Mouse (Mus musculus): Measurements from ENCODE around the gene Abhd4. TPM values are rescaled to one million over a fixed set of nuclear protein-coding genes. Genes with fewer than 3 reads are reported as not detected.

Abhd4 gene
- total RNA-seq (2021): 10 to 100 TPM; 52.2 to 59.7 TPM

DNA sequence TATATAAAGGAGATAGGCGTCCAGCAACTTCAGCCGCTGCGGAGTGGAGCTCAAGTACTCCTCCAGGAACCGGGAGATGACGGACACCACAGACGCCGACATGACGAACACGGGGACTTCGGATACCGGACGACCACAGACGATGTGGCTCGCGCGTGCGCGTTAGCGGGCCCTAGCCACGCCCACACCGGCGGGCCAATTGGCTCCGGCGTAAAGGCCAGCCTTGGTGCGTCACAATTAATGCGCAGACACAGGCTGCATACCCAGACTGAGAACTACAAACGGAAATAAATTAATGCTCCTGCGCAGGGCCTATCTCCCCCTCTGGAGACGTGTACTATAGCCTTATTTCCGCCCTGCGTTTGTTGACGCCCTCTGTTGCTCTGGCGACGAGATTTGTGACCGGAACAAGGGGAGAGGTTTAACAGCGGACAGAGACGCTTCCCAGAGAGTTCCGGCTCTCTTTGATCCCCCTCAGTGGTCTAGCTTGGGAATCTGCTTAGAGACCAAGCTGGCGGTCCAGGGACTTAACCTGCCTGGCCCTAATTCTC is at the start of gene Abhd4, which contains the start of gene Dad1:
Gene Abhd4 (plus strand): TSS at position 448 of the 551 bp plus-strand sequence.
Gene Dad1 (minus strand): TSS at position 364 of the 551 bp plus-strand sequence.
- intact Hi-C loops (cut with DNase I): loop anchor here (2.0 to 10.0 kb wide), 3 partner anchors 107 to 631 kb away; partner anchors contain the start of genes Bcl2l2, Gm20521, Oxa1l and Prmt5
- DNase-seq: peak; percentile 98 to 99

GRCm38 (mm10) chr14:54204311-54204710 is 49.7 kb upstream of the Abhd4 start:
- DNase-seq: no peak
- intact Hi-C loops (cut with DNase I): no loop called here

DNA sequence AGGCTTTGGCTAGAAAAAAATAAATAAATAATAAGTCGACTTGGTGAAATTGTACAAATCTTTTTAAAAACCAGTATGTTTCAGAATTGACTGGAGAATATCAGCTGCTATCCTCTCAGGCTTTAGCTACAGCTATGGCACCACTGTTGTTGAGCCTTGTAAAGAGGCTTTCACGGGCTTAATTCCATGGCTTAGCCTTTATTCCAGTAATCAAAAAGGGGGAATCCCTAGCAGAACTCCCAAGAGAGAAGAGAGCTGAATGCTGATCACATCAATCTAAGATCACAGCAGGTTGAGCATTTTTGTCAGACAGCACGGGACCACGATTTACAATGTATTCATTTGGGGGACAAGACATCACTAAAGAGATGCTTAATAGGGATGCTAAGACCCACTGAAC is 49.2 kb upstream of the Abhd4 start:
- no peak for DNase-seq
- intact Hi-C loops (cut with DNase I): no loop called here

DNA sequence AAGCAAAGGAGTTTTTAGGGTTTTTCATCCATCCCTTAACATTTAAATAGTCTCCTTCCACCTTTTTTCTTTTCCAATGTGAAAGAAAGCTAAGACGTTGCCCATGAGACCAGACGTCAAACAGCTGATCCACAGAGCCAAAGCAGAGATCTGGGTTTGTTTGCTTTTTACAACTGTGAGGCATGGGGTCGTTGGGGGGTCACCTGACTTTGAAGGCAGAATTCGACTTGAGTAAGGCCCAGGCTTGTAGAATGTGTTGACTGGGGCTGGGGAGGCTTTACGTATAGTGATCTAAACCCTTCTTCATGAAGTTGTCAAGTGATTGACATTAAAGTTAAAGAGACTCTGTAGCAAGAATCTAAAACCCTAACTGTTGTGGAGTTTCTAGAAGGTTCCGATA is 48.1 kb upstream of the Abhd4 start:
- intact Hi-C loops (cut with DNase I): no loop called here
- DNase-seq: no peak

DNA sequence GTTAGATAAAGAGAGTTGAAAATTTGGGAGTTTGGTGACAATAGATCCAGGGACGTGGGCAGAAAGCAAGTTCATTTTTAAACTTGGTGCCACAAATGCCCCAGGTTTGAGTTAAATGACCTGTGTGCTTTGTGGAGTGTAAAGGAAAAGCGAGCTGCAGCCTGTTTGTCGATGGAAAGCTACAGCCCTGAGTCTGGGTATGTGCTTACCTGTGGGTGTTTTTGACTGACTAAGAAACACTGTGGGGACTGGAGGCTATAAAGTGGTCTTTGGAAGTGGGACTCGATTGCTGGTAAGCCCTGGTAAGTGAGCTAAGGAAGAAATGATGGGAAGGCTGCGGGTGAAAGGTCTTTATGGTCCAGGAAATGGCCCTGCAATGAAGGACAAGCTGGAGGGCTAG is 47.7 kb upstream of the Abhd4 start:
- intact Hi-C loops (cut with DNase I): no loop called here
- no peak for DNase-seq

DNA sequence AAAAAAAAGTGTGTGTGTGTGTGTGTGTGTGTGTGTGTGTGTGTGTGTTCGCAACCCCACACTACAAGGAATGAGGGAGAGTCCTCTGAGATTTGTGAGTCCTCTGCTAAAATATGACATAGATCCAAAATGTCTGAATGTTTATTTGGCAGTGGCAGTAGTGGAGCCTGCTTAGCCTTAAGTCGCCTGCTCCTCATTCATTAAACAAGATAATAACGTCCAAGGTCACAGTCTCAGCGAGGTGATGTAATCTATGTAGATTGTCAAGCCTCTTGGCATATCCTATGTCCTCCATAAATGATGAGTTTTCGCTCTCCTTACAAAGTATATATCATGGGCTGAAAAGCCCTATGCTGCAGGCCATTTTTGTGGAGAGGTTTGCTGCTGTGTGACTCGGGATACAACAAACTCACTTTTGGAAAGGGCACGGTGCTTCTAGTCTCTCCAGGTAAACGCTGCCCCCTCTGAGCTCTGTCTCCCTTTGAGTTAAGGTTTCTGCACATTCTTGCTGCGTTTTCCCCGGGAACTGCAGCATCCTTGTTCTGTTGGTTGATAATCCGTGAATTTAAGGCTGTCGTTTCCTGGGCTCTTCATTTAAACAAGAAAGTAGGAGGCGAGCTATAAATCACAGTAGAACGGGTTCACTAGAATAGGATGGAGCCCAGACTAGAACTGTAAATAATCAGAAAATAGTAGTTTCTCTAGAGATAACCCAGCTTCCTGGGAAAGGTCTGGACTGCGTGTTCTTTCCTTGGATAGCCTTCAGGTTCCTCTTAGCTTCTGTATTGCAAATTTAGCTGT is 47.0 kb upstream of the Abhd4 start:
- intact Hi-C loops (cut with DNase I): no loop called here
- DNase-seq: no peak

DNA sequence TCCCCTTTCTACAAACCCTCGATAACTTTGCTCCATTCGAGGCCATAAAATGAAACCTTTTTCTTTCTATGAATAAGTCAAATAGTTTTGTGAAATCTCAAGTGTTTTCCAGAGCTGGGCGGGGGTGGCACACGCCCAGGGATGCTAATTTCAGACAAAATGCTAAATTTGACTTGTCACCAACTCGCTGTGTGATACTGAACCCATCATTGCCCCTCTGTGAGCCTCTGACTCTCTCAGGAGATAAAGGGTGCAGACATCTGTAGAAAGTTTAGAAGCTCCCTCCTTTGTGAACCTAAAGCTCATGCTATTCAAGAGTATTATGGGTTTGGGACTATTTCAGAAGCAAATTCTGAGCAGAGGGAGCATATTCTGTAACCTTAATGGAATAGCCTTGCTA is 46.1 kb upstream of the Abhd4 start:
- no peak for DNase-seq
- intact Hi-C loops (cut with DNase I): no loop called here

- intact Hi-C loops (cut with DNase I): no loop called here
- DNase-seq: no peak
Measured at GRCm38 (mm10) chr14:54208741-54209140, 45.2 kb upstream of the Abhd4 start.

- intact Hi-C loops (cut with DNase I): no loop called here
- DNase-seq: no peak
Measured at GRCm38 (mm10) chr14:54209932-54210331, 44.1 kb upstream of the Abhd4 start.

DNA sequence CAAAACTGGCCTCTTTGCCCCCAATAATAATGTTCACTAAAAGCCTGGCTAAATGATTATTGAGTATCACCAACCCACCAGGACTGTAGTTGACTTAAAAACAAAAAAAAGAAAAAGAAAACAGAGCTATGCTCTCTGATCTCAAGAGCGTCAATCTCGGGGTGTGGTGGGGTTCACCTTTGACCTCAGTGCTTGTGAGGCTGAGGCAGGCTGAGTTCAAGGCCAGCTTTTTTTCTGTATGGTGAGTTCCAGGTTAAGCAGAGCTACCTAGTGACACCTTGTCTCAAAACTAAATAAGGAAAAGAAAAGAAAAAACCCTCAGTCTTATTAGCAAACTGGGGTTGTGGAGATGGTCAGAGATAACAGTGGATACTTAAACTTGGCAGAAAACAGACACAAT is 43.6 kb upstream of the Abhd4 start:
- no peak for DNase-seq
- intact Hi-C loops (cut with DNase I): no loop called here

GRCm38 (mm10) chr14:54211199-54211598 is 42.8 kb upstream of the Abhd4 start:
- DNase-seq: no peak
- intact Hi-C loops (cut with DNase I): no loop called here

- intact Hi-C loops (cut with DNase I): no loop called here
- no peak for DNase-seq
Measured at GRCm38 (mm10) chr14:54211755-54212154, 42.2 kb upstream of the Abhd4 start.

GRCm38 (mm10) chr14:54213734-54214133 is 40.3 kb upstream of the Abhd4 start:
- intact Hi-C loops (cut with DNase I): no loop called here
- no peak for DNase-seq

GRCm38 (mm10) chr14:54214477-54214876 is 39.5 kb upstream of the Abhd4 start:
- intact Hi-C loops (cut with DNase I): no loop called here
- no peak for DNase-seq

DNA sequence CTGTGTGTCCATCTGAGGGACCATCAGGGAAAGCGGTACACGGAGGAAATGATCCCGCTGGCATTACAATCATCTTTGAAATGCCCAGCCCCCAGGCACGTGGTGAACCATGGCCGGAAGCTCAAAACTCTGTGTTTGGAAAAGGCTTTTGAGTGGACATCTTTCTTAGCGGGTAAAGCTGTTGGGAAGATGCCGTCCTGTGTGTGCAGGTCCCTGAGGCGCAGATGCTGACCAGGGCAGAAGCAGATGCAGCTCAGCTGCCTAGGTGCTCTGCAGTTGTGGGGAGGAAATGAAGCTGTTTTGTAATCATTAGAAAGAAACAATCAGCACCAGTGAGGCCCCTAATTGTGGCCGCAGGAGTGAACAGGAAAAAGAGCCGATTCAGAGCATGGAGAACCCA is 39.1 kb upstream of the Abhd4 start:
- no peak for DNase-seq
- intact Hi-C loops (cut with DNase I): no loop called here

- intact Hi-C loops (cut with DNase I): no loop called here
- DNase-seq: no peak
Measured at GRCm38 (mm10) chr14:54216126-54216525, 37.9 kb upstream of the Abhd4 start.

DNA sequence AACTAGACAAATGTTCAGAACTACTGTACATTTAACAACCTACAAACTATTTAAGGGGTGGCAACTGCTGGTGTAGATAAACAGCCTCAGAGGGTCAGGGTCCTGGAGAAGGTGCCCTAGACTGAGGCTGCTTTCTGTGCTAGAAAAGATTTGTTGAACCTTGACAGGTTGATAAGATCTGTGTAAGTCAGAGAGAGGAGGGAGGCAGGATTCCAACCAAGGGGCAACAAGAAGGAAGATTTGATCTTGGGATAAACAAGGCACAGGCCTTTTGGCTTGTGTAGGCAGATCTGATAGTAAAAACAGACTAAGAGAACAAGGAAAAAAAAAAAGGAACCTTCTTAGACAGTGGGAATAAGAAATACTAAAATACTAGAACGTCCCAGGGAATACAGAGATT is 35.8 kb upstream of the Abhd4 start:
- no peak for DNase-seq
- intact Hi-C loops (cut with DNase I): no loop called here

GRCm38 (mm10) chr14:54218721-54219120 is 35.3 kb upstream of the Abhd4 start:
- no peak for DNase-seq
- intact Hi-C loops (cut with DNase I): no loop called here

GRCm38 (mm10) chr14:54219256-54219655 is 34.7 kb upstream of the Abhd4 start:
- intact Hi-C loops (cut with DNase I): no loop called here
- DNase-seq: no peak

DNA sequence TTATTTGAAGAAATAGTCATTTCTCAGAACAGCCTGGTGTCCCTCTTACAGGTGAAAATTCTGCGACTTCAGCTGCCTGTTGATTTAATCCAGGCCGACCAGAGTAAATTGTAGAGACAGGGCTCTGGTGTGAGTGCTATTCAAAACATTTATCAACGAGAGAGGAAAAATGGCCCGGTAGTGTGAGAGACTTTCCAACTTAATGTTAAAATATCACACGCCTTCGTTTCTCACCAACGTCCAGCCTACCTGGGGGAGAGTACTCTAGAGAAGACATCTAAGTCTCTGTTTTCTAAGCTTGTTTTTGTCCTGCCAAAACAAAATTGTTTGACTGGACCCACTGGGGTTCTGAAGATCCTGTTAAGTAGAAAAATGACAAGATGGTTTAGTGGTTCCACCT is 34.1 kb upstream of the Abhd4 start:
- intact Hi-C loops (cut with DNase I): no loop called here
- no peak for DNase-seq

GRCm38 (mm10) chr14:54220726-54221494 is 33.1 kb upstream of the Abhd4 start:
- DNase-seq: no peak
- intact Hi-C loops (cut with DNase I): no loop called here

- intact Hi-C loops (cut with DNase I): no loop called here
- DNase-seq: no peak
Measured at GRCm38 (mm10) chr14:54221641-54222040, 32.3 kb upstream of the Abhd4 start.

Data from heart, postnatal 36 days (tissue).